Mouse (Mus musculus): ENCODE data around the gene Fmo6.

Gene Fmo6

GRCm38 (mm10) chr1:162914932-162915556 is 22.3 kb downstream of the Fmo6 start:
- DNase-seq (ENCODE audit: extremely low read depth, low read depth, low spot score), result no peak

GRCm38 (mm10) chr1:162912085-162912484 is 25.2 kb downstream of the Fmo6 start:
- no peak for DNase-seq (ENCODE audit: extremely low read depth, low read depth, low spot score)

- DNase-seq (ENCODE audit: extremely low read depth, low read depth, low spot score), result peak; percentile 33
These were observed 35.4 kb downstream of the Fmo6 start for GRCm38 (mm10) chr1:162901879-162902278.

- peak; percentile 57 for DNase-seq (ENCODE audit: extremely low read depth, low read depth, low spot score)
These were observed 39.2 kb downstream of the Fmo6 start, which contains the start of gene Fmo2 for GRCm38 (mm10) chr1:162897838-162898811. Fmo2 (minus strand) TSS chr1:162898726.

- DNase-seq (ENCODE audit: extremely low read depth, low read depth, low spot score), result no peak
These were observed 41.4 kb downstream of the Fmo6 start for GRCm38 (mm10) chr1:162895900-162896299.

- DNase-seq (ENCODE audit: extremely low read depth, low read depth, low spot score), result no peak
These were observed 44.3 kb downstream of the Fmo6 start for GRCm38 (mm10) chr1:162893014-162893413.

- DNase-seq (ENCODE audit: extremely low read depth, low read depth, low spot score), result peak; percentile 34
These were observed 45.3 kb downstream of the Fmo6 start for GRCm38 (mm10) chr1:162891980-162892451.

- no peak for DNase-seq (ENCODE audit: extremely low read depth, low read depth, low spot score)
These were observed 48.7 kb downstream of the Fmo6 start for GRCm38 (mm10) chr1:162888646-162889045.

GRCm38 (mm10) chr1:162887644-162888043 is 49.7 kb downstream of the Fmo6 start:
- no peak for DNase-seq (ENCODE audit: extremely low read depth, low read depth, low spot score)

- DNase-seq (ENCODE audit: extremely low read depth, low read depth, low spot score), result no peak
These were observed 51.0 kb downstream of the Fmo6 start for GRCm38 (mm10) chr1:162886138-162886816.

- DNase-seq (ENCODE audit: extremely low read depth, low read depth, low spot score), result no peak
These were observed 54.6 kb downstream of the Fmo6 start for GRCm38 (mm10) chr1:162882681-162883080.

GRCm38 (mm10) chr1:162879595-162880369 is 57.5 kb downstream of the Fmo6 start:
- no peak for DNase-seq (ENCODE audit: extremely low read depth, low read depth, low spot score)

GRCm38 (mm10) chr1:162875091-162875490 is 62.2 kb downstream of the Fmo6 start:
- DNase-seq (ENCODE audit: extremely low read depth, low read depth, low spot score), result no peak

GRCm38 (mm10) chr1:162871701-162872311 is 65.5 kb downstream of the Fmo6 start:
- no peak for DNase-seq (ENCODE audit: extremely low read depth, low read depth, low spot score)

GRCm38 (mm10) chr1:162870978-162871377 is 66.3 kb downstream of the Fmo6 start:
- no peak for DNase-seq (ENCODE audit: extremely low read depth, low read depth, low spot score)

GRCm38 (mm10) chr1:162867396-162867795 is 69.9 kb downstream of the Fmo6 start:
- DNase-seq (ENCODE audit: extremely low read depth, low read depth, low spot score), result no peak
